Mouse (Mus musculus): Measurements from ENCODE around the gene Gpx3.

DNA sequence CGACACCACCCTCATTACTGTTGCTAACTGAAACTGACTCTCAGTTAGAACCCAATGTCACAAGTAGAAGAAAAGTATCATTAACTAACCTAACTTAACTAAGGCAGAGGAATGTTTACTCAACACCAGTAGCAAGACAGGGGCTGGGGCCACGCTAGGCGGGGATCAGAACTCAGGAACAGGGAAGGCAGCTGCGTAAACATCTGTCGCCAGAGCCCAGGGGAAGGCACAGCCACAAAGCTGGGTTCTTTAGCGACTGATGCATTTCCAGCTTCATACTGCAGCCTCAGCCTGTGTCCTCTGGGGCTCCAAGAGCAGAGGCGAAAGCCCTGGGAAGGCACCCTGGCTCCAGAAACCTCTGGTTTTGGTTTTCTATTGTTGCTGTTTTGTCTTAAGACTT is 10.2 kb upstream of the Gpx3 start:
- TF ChIP-seq CTCF (IDR thresholded peaks at IDR 0.05; ENCODE audit: low read depth, low read length) (no peak), POLR2A (IDR thresholded peaks at IDR 0.05; ENCODE audit: extremely low read depth, insufficient read depth, low read length) (no peak)
